Mouse (Mus musculus) brown adipose tissue, adult 24 weeks (tissue): ENCODE measurements around the gene Pex13. TPM values are rescaled to one million over a fixed set of nuclear protein-coding genes. Genes with fewer than 3 reads are reported as not detected.

Source experiments
- polyA plus RNA-seq: library from polyadenylated mRNA; stranded (reverse); fragments of >200 nt; gene quantifications from 2 replicates; pipeline ENCODE4 v1.2.4, GENCODE M21; 2012; ENCODE audit not compliant: missing spikeins, insufficient read depth, insufficient read length

Gene Pex13
- polyA plus RNA-seq, 1 experiment: 149 TPM

Other genes with a start within 250 kb of the Pex13 start
- 32.3 and 81.8 TPM in 2 replicates for gene Ahsa2, start 167.9 kb downstream of the Pex13 start, polyA plus RNA-seq
- not detected in 2 replicates for gene 1700093K21Rik, start 144.8 kb downstream of the Pex13 start, polyA plus RNA-seq
- gene 0610010F05Rik, start 32.3 kb downstream of the Pex13 start, polyA plus RNA-seq: 16.5 and 20.5 TPM in 2 replicates
- 22.4 and 28.6 TPM in 2 replicates for gene Pus10, start 285 bp downstream of the Pex13 start, polyA plus RNA-seq
- gene Rel, start 105.0 kb upstream of the Pex13 start, polyA plus RNA-seq: 1.8 and 3.1 TPM in 2 replicates
- 3.8 and 5.3 TPM in 2 replicates for gene Papolg, start 229.3 kb upstream of the Pex13 start, polyA plus RNA-seq